Mouse (Mus musculus): ENCODE results near the gene Stk32c. TPM values are rescaled to one million over a fixed set of nuclear protein-coding genes. Genes with fewer than 3 reads are reported as not detected.

The Stk32c gene
- polyA plus RNA-seq, 1 experiment from 2014 or later, result 0.09 TPM

GRCm38 (mm10) chr7:139185971-139186370 is 27.1 kb downstream of the Stk32c start:
- peaks cover 4% of the 10 kb centered on the region; the same call in 1 of the 2 replicates for H3K9me3 ChIP-seq (replicated peaks)
- peaks cover 61% of the 10 kb centered on the region for H3K27me3 ChIP-seq (ENCODE audit: low read depth, poor library complexity, severe bottlenecking)
- DNase-seq (ENCODE audit: low spot score), result no peak
- no peaks in the 10 kb centered on the region for H3K36me3 ChIP-seq
- no peak overlapping the region for H3K4me3 ChIP-seq
- 35% methylated on average over 5 of the region's 5 CpGs for WGBS
- H3K27ac ChIP-seq, result no peak overlapping the region
- peaks cover 24% of the 10 kb centered on the region for H3K4me1 ChIP-seq

GRCm38 (mm10) chr7:139184846-139185245 is 28.3 kb downstream of the Stk32c start:
- peaks cover 52% of the 10 kb centered on the region for H3K27me3 ChIP-seq (ENCODE audit: low read depth, poor library complexity, severe bottlenecking)
- no peaks in the 10 kb centered on the region for H3K9me3 ChIP-seq (replicated peaks)
- WGBS, result 91% methylated on average over 7 of the region's 7 CpGs
- no peak overlapping the region for H3K27ac ChIP-seq
- peaks cover 24% of the 10 kb centered on the region for H3K4me1 ChIP-seq
- no peak overlapping the region for H3K4me3 ChIP-seq
- no peak for DNase-seq (ENCODE audit: low spot score)
- H3K36me3 ChIP-seq, result no peaks in the 10 kb centered on the region

- WGBS, result 83% methylated on average over 4 of the region's 4 CpGs
- Histone ChIP-seq H3K27me3 (ENCODE audit: low read depth, poor library complexity, severe bottlenecking) (peaks cover 48% of the 10 kb centered on the region), H3K27ac (no peak overlapping the region), H3K36me3 (no peaks in the 10 kb centered on the region), H3K4me3 (no peak overlapping the region), H3K4me1 (peaks cover 24% of the 10 kb centered on the region), H3K9me3 (replicated peaks) (no peaks in the 10 kb centered on the region)
- no peak for DNase-seq (ENCODE audit: low spot score)
Measured at GRCm38 (mm10) chr7:139184396-139184795, 28.7 kb downstream of the Stk32c start.

- Histone ChIP-seq H3K4me1 (no peaks in the 10 kb centered on the region), H3K9me3 (replicated peaks) (no peaks in the 10 kb centered on the region), H3K27ac (no peak overlapping the region), H3K27me3 (ENCODE audit: low read depth, poor library complexity, severe bottlenecking) (peaks cover 6% of the 10 kb centered on the region; the same call in 1 of the 2 replicates), H3K4me3 (no peak overlapping the region), H3K36me3 (no peaks in the 10 kb centered on the region)
- WGBS, result 89% methylated on average over 3 of the region's 3 CpGs
- no peak for DNase-seq (ENCODE audit: low spot score)
Measured at GRCm38 (mm10) chr7:139180058-139180457, 33.0 kb downstream of the Stk32c start.

DNA sequence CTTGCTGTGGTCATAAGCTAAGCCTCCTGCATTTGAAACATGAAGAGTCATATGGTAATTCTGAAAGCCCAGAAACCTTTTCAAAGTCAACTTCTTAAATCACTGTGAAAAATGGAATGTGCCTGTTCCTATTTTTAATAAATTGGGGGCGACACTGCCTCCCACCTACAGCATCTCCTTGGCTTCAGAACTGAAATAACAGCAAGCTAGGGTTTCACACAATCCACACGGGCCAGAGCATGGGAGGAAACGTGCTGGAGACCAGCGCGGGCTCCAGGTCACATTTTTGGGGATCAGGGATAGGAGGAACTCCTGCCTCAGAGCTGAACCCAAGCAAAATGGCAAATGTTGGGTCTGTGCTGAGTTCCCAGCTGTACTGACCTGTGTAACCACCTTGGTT is 33.8 kb downstream of the Stk32c start:
- WGBS, result 83% methylated on average over 5 of the region's 5 CpGs
- Histone ChIP-seq H3K36me3 (no peaks in the 10 kb centered on the region), H3K27ac (no peak overlapping the region), H3K4me1 (no peaks in the 10 kb centered on the region), H3K27me3 (ENCODE audit: low read depth, poor library complexity, severe bottlenecking) (no peaks in the 10 kb centered on the region), H3K9me3 (replicated peaks) (no peaks in the 10 kb centered on the region), H3K4me3 (no peak overlapping the region)
- no peak for DNase-seq (ENCODE audit: low spot score)

DNA sequence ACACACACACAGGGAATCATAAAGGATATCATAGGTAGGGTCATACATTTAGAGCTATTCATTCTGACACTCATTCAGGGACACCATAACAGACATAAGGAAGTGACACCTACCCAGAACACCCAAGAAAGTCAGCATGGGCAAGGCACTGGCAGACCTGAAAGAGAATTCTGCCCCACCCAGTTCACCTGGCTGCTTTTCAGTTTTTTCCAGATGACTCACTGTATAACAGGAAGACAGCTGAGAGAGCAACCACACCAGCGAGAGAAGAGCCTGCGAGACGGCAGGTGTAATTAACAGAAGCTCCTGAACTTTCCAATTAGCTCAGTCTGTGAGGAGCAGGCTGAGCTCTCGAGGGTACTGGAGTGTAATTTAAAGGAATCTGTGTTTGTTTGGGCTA is 44.0 kb downstream of the Stk32c start:
- Histone ChIP-seq H3K27ac (no peak overlapping the region), H3K9me3 (replicated peaks) (no peaks in the 10 kb centered on the region), H3K4me3 (no peak overlapping the region), H3K27me3 (ENCODE audit: low read depth, poor library complexity, severe bottlenecking) (no peaks in the 10 kb centered on the region), H3K4me1 (no peaks in the 10 kb centered on the region), H3K36me3 (no peaks in the 10 kb centered on the region)
- WGBS, result 39% methylated on average over 4 of the region's 4 CpGs
- DNase-seq (ENCODE audit: low spot score), result no peak

DNA sequence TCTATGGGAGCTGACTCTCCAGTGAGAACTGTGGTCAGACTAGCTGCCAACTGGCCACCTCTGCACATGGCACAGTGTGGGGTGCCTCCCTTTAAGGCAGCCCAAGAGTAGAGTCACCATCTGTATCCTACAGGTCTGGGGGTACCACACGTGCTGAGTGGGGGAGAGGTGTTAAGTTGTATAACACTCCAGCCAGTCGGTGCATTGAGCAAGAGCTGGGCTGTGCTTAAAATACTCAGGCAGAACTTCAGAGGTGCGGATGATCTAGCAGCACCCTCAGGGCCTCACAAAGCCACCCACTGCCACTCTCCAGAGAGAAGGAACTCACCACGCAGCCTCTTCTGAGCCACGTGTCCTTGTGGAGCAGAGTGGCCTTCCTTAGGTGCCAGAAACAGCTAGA is 48.7 kb downstream of the Stk32c start:
- Histone ChIP-seq H3K36me3 (no peaks in the 10 kb centered on the region), H3K9me3 (replicated peaks) (no peaks in the 10 kb centered on the region), H3K27me3 (ENCODE audit: low read depth, poor library complexity, severe bottlenecking) (no peaks in the 10 kb centered on the region), H3K4me3 (no peak overlapping the region), H3K4me1 (no peaks in the 10 kb centered on the region), H3K27ac (no peak overlapping the region)
- 56% methylated on average over 5 of the region's 5 CpGs for WGBS
- no peak for DNase-seq (ENCODE audit: low spot score)

- H3K4me1 ChIP-seq, result no peaks in the 10 kb centered on the region
- WGBS, result 77% methylated on average over 5 of the region's 5 CpGs
- no peak for DNase-seq (ENCODE audit: low spot score)
- H3K27ac ChIP-seq, result no peak overlapping the region
- H3K27me3 ChIP-seq (ENCODE audit: low read depth, poor library complexity, severe bottlenecking), result no peaks in the 10 kb centered on the region
- no peak overlapping the region for H3K4me3 ChIP-seq
- no peaks in the 10 kb centered on the region for H3K9me3 ChIP-seq (replicated peaks)
- H3K36me3 ChIP-seq, result no peaks in the 10 kb centered on the region
Measured at GRCm38 (mm10) chr7:139158956-139159355, 54.2 kb downstream of the Stk32c start.

GRCm38 (mm10) chr7:139158549-139158948 is 54.6 kb downstream of the Stk32c start:
- no peak for DNase-seq (ENCODE audit: low spot score)
- H3K27ac ChIP-seq, result no peak overlapping the region

GRCm38 (mm10) chr7:139157541-139157940 is 55.6 kb downstream of the Stk32c start:
- H3K36me3 ChIP-seq, result no peaks in the 10 kb centered on the region
- no peak overlapping the region for H3K4me3 ChIP-seq
- 29% methylated on average over 2 of the region's 2 CpGs for WGBS
- no peak overlapping the region for H3K27ac ChIP-seq
- H3K4me1 ChIP-seq, result no peaks in the 10 kb centered on the region
- H3K9me3 ChIP-seq (replicated peaks), result no peaks in the 10 kb centered on the region
- DNase-seq (ENCODE audit: low spot score), result no peak
- H3K27me3 ChIP-seq (ENCODE audit: low read depth, poor library complexity, severe bottlenecking), result 0 out of 2 replicates have a peak, but pooled peaks cover 7% of the 10 kb centered on the region

More at GRCm38 (mm10) chr7:139158549-139158948, 54.6 kb downstream of the Stk32c start:
- Histone ChIP-seq H3K27me3 (ENCODE audit: low read depth, poor library complexity, severe bottlenecking) (no peaks in the 10 kb centered on the region), H3K9me3 (replicated peaks) (no peaks in the 10 kb centered on the region), H3K4me3 (no peak overlapping the region), H3K36me3 (no peaks in the 10 kb centered on the region), H3K4me1 (no peaks in the 10 kb centered on the region)
- 75% methylated on average over 7 of the region's 7 CpGs for WGBS

DNA sequence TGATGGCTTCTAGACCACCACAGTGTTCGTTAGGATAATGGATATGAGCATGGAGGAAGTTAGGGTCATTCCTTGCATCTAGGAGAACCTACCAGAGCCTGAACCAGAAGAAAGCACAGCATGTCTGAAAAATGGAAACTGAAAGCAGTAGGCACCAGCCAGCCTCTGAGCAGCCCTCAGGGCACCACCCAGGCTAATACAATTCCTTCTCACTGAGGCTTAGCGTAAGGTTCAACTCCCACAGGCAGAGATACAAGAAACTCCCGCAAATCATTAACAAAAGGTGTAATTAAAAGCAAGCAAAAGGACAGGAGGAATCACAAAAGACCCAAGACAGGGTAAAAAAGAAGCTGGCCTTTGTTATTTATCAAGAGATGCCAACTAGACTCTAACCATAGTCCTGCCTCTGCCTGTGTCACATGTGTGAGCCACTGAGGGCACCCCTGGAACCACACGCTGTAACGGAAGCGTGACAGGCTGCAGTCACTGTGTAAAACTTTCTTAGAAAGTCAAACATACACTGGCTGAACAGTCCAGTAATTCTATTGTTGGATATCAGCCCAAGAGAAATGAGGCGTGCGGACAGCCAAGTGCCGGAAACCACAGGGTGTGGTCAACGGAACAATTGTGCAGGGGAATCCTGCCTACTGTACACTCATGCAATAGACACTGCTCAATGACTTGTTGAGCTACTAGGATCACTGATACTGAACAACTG is 56.6 kb downstream of the Stk32c start:
- no peaks in the 10 kb centered on the region for H3K36me3 ChIP-seq
- peaks cover under 1% of the 10 kb centered on the region; the same call in 1 of the 2 replicates for H3K4me1 ChIP-seq
- 87% methylated on average over 10 of the region's 10 CpGs for WGBS
- no peak overlapping the region for H3K27ac ChIP-seq
- no peak overlapping the region for H3K4me3 ChIP-seq
- H3K27me3 ChIP-seq (ENCODE audit: low read depth, poor library complexity, severe bottlenecking), result 0 out of 2 replicates have a peak, but pooled peaks cover 7% of the 10 kb centered on the region
- no peaks in the 10 kb centered on the region for H3K9me3 ChIP-seq (replicated peaks)
- DNase-seq (ENCODE audit: low spot score), result no peak

GRCm38 (mm10) chr7:139152927-139153326 is 60.2 kb downstream of the Stk32c start:
- 83% methylated on average over 7 of the region's 7 CpGs for WGBS
- Histone ChIP-seq H3K27ac (no peak overlapping the region), H3K36me3 (no peaks in the 10 kb centered on the region), H3K4me1 (peaks cover 15% of the 10 kb centered on the region), H3K9me3 (replicated peaks) (no peaks in the 10 kb centered on the region), H3K27me3 (ENCODE audit: low read depth, poor library complexity, severe bottlenecking) (peaks cover 19% of the 10 kb centered on the region), H3K4me3 (no peak overlapping the region)
- no peak for DNase-seq (ENCODE audit: low spot score)

GRCm38 (mm10) chr7:139151116-139151515 is 62.0 kb downstream of the Stk32c start:
- H3K36me3 ChIP-seq, result no peaks in the 10 kb centered on the region
- peak; percentile 46 for DNase-seq (ENCODE audit: low spot score)
- no peak overlapping the region for H3K4me3 ChIP-seq
- H3K27ac ChIP-seq, result no peak overlapping the region
- peaks cover 19% of the 10 kb centered on the region for H3K27me3 ChIP-seq (ENCODE audit: low read depth, poor library complexity, severe bottlenecking)
- no peaks in the 10 kb centered on the region for H3K9me3 ChIP-seq (replicated peaks)
- H3K4me1 ChIP-seq, result peaks cover 24% of the 10 kb centered on the region
- 41% methylated on average over 10 of the region's 10 CpGs for WGBS

GRCm38 (mm10) chr7:139149373-139149772 is 63.7 kb downstream of the Stk32c start:
- Histone ChIP-seq H3K4me1 (peaks cover 24% of the 10 kb centered on the region), H3K4me3 (no peak overlapping the region), H3K27ac (no peak overlapping the region), H3K27me3 (ENCODE audit: low read depth, poor library complexity, severe bottlenecking) (peaks cover 19% of the 10 kb centered on the region), H3K36me3 (no peaks in the 10 kb centered on the region), H3K9me3 (replicated peaks) (no peaks in the 10 kb centered on the region)
- DNase-seq (ENCODE audit: low spot score), result no peak
- 16% methylated on average over 7 of the region's 7 CpGs for WGBS

Data from limb, embryonic 10.5 days (tissue).